Mouse (Mus musculus) embryonic facial prominence, embryonic 15.5 days (tissue): ENCODE measurements around the gene Gm17027. TPM values are rescaled to one million over a fixed set of nuclear protein-coding genes. Genes with fewer than 3 reads are reported as not detected.
"Not testable (repeated sequence)": the region's sequence is repeated elsewhere in the genome, so short reads cannot be mapped to it uniquely, and the experiment has no call there.

Experiments
- ATAC-seq: fragments of 200-750 bp; cut with Nextera tagmentation; 2 replicates; pipeline ENCODE4 v1.8.0; 2017; ENCODE audit warnings: low read depth, moderate TSS enrichment; ENCODE audit not compliant: insufficient number of reproducible peaks, low FRiP score, low TSS enrichment
- H3K27ac ChIP-seq: fragments of 300-500 bp; sonication (generic); replicated peaks from 2 replicates; pipeline ENCODE4 v1.5.1; 2015; ENCODE audit warnings: mild to moderate bottlenecking, inconsistent platforms
- H3K27me3 ChIP-seq: fragments of 300-500 bp; sonication (generic); 2 replicates; pipeline ENCODE4 v1.6.1; 2015; ENCODE audit warnings: inconsistent platforms
- H3K36me3 ChIP-seq: fragments of 300-500 bp; sonication (generic); 2 replicates; pipeline ENCODE4 v1.6.1; 2015; ENCODE audit warnings: mild to moderate bottlenecking, inconsistent platforms
- H3K4me1 ChIP-seq: fragments of 300-500 bp; sonication (generic); 2 replicates; pipeline ENCODE4 v1.6.1; 2015; ENCODE audit warnings: inconsistent platforms
- H3K4me2 ChIP-seq: fragments of 300-500 bp; sonication (generic); replicated peaks from 2 replicates; pipeline ENCODE4 v1.6.1; 2015; ENCODE audit warnings: mild to moderate bottlenecking, inconsistent platforms
- H3K4me3 ChIP-seq: fragments of 300-500 bp; sonication (generic); replicated peaks from 2 replicates; pipeline ENCODE4 v1.5.1; 2015; ENCODE audit warnings: mild to moderate bottlenecking, inconsistent platforms
- H3K9ac ChIP-seq: fragments of 300-500 bp; sonication (generic); 2 replicates; pipeline ENCODE4 v1.6.1; 2015; ENCODE audit warnings: inconsistent platforms
- H3K9me3 ChIP-seq: fragments of 300-500 bp; sonication (generic); replicated peaks from 2 replicates; pipeline ENCODE4 v1.6.1; 2016; ENCODE audit warnings: inconsistent platforms
- WGBS: fragments of 180-500 bp; shearing (Covaris S2); methylation state at CpG from one replicate; pipeline ENCODE4 v1.1.7; 2015; 5-methylcytosine and 5-hydroxymethylcytosine counted together
- polyA plus RNA-seq: library from polyadenylated mRNA; unstranded; fragments of >200 nt; fragmentation: Nextera tagmentation; extraction: Ambion mirVana; gene quantifications from 2 replicates; pipeline ENCODE4 v1.2.1, GENCODE M21; 2015

Gm17027 gene
- not detected in 2 replicates for polyA plus RNA-seq

- H3K4me2 ChIP-seq, H3K9ac ChIP-seq, H3K27ac ChIP-seq, H3K36me3 ChIP-seq, H3K4me3 ChIP-seq, ATAC-seq, H3K27me3 ChIP-seq, H3K9me3 ChIP-seq, H3K4me1 ChIP-seq: not testable (repeated sequence)
- 90% methylated on average over 2 of the region's 2 CpGs for WGBS
These were observed at the start of gene Gm17027 for GRCm38 (mm10) chr14:42162522-42162921. Gene Gm17027, minus strand, starts transcription at chr14:42162622.

GRCm38 (mm10) chr14:42190691-42191090 lies 28.3 kb upstream of the Gm17027 start, which contains the start of gene Gm3573:
Gene Gm3573, minus strand, starts transcription at chr14:42190791.
- H3K27me3 ChIP-seq, H3K9ac ChIP-seq, H3K4me1 ChIP-seq, ATAC-seq, H3K36me3 ChIP-seq, H3K4me2 ChIP-seq, H3K4me3 ChIP-seq, H3K27ac ChIP-seq, H3K9me3 ChIP-seq: not testable (repeated sequence)
- no CpG with 5 or more reads among the region's 1 CpGs for WGBS

GRCm38 (mm10) chr14:42183936-42184335 lies 21.5 kb upstream of the Gm17027 start:
- not testable (repeated sequence) for H3K9ac ChIP-seq, H3K27ac ChIP-seq, ATAC-seq, H3K27me3 ChIP-seq, H3K4me2 ChIP-seq, H3K4me1 ChIP-seq, H3K4me3 ChIP-seq, H3K36me3 ChIP-seq, H3K9me3 ChIP-seq
- 86% methylated on average over 3 of the region's 3 CpGs for WGBS

GRCm38 (mm10) chr14:42134571-42134970 lies 27.9 kb downstream of the Gm17027 start:
- not testable (repeated sequence) for H3K4me3 ChIP-seq, H3K4me1 ChIP-seq, H3K27ac ChIP-seq, H3K9ac ChIP-seq, H3K27me3 ChIP-seq, H3K4me2 ChIP-seq, H3K36me3 ChIP-seq, H3K9me3 ChIP-seq, ATAC-seq
- WGBS = 80% methylated on average over 7 of the region's 8 CpGs

- ATAC-seq, H3K4me2 ChIP-seq, H3K36me3 ChIP-seq, H3K9me3 ChIP-seq, H3K4me3 ChIP-seq, H3K4me1 ChIP-seq, H3K27ac ChIP-seq, H3K27me3 ChIP-seq, H3K9ac ChIP-seq: not testable (repeated sequence)
- 60% methylated on average over 10 of the region's 14 CpGs for WGBS
These were observed 28.6 kb downstream of the Gm17027 start for GRCm38 (mm10) chr14:42133806-42134205.

- H3K9ac ChIP-seq, H3K4me2 ChIP-seq, H3K27me3 ChIP-seq, H3K27ac ChIP-seq, H3K4me3 ChIP-seq, H3K9me3 ChIP-seq, H3K36me3 ChIP-seq, ATAC-seq, H3K4me1 ChIP-seq: not testable (repeated sequence)
- WGBS = 88% methylated on average over 1 of the region's 2 CpGs
These were observed 45.2 kb downstream of the Gm17027 start, which contains the start of gene Gm7951 for GRCm38 (mm10) chr14:42117269-42117668. Gene Gm7951, minus strand, starts transcription at chr14:42117369.

Other genes starting within 250 kb of the Gm17027 start
- gene 1700049E17Rik1, start 237.7 kb downstream of the Gm17027 start, polyA plus RNA-seq = not detected in 2 replicates
- gene 1700024B05Rik, start 218.6 kb downstream of the Gm17027 start, polyA plus RNA-seq = not detected in 2 replicates
- gene Gm6401, start 194.7 kb downstream of the Gm17027 start, polyA plus RNA-seq = not detected in 2 replicates
- gene Gm3543, start 179.3 kb downstream of the Gm17027 start, polyA plus RNA-seq = 0.76 TPM in 1 of 2 replicates, not detected in the other
- gene Gm7951, start 45.3 kb downstream of the Gm17027 start, polyA plus RNA-seq = not detected in 2 replicates
- gene Gm3573, start 28.2 kb upstream of the Gm17027 start, polyA plus RNA-seq = not detected in 2 replicates
- gene Gm17026, start 97.4 kb upstream of the Gm17027 start, polyA plus RNA-seq = not detected in 2 replicates
- gene Gm9611, start 134.7 kb upstream of the Gm17027 start, polyA plus RNA-seq = not detected in 2 replicates
- gene Gm7995, start 147.6 kb upstream of the Gm17027 start, polyA plus RNA-seq = not detected in 2 replicates